Mouse (Mus musculus) ES-Bruce4 (cell line): ENCODE results near the gene Mrgpra6.

ENCODE experiments used
- CTCF ChIP-seq: IDR thresholded peaks from one replicate; pipeline ENCODE4 v1.8.1; 2011; ENCODE audit warnings: low read depth, low read length
- POLR2A ChIP-seq: IDR thresholded peaks from one replicate; pipeline ENCODE4 v1.8.1; 2011; ENCODE audit warnings: low read length; ENCODE audit not compliant: insufficient read depth

GRCm38 (mm10) chr7:47165028-47165427 lies 39.7 kb downstream of the Mrgpra6 start:
- TF ChIP-seq CTCF (no peak), POLR2A (no peak)
